Mouse (Mus musculus) small intestine, adult 2 months (tissue): ENCODE results near the gene Pde5a. TPM values are rescaled to one million over a fixed set of nuclear protein-coding genes. Genes with fewer than 3 reads are reported as not detected.

ENCODE experiments used
- H3K27ac ChIP-seq: fragments of 200-500 bp; 2 replicates; pipeline ENCODE4 v1.5.1; 2012; ENCODE audit warnings: low read depth, low read length, control low read depth, inconsistent platforms; ENCODE audit not compliant: insufficient read depth
- H3K27me3 ChIP-seq: fragments of 200-500 bp; 2 replicates; pipeline ENCODE4 v1.6.1; 2012; ENCODE audit warnings: mild to moderate bottlenecking, moderate library complexity, low read length, inconsistent platforms; ENCODE audit not compliant: control insufficient read depth, insufficient read depth
- H3K36me3 ChIP-seq: fragments of 200-500 bp; 2 replicates; pipeline ENCODE4 v1.6.1; 2012; ENCODE audit warnings: mild to moderate bottlenecking, low read length, control low read depth, inconsistent platforms; ENCODE audit not compliant: control insufficient read depth, insufficient read depth
- H3K4me1 ChIP-seq: fragments of 200-500 bp; 2 replicates; pipeline ENCODE4 v1.6.1; 2012; ENCODE audit warnings: low read length, inconsistent platforms, mixed read lengths; ENCODE audit not compliant: control insufficient read depth, insufficient read depth, insufficient read length
- H3K4me3 ChIP-seq: fragments of 200-500 bp; 2 replicates; pipeline ENCODE4 v1.5.1; 2012; ENCODE audit warnings: low read depth, mild to moderate bottlenecking, control low read depth, inconsistent platforms, low read length, moderate library complexity
- CTCF ChIP-seq: fragments of 200-500 bp; IDR thresholded peaks from 2 replicates; pipeline ENCODE4 v1.5.1; 2012; ENCODE audit warnings: low read depth, mild to moderate bottlenecking, control low read depth, inconsistent platforms, low read length, moderate library complexity, mixed read lengths; ENCODE audit not compliant: insufficient replicate concordance, insufficient read length; ENCODE audit errors: extremely low read depth
- POLR2A ChIP-seq: fragments of 200-500 bp; IDR thresholded peaks from 2 replicates; pipeline ENCODE4 v1.6.1; 2012; ENCODE audit warnings: low read depth, mild to moderate bottlenecking, control low read depth, inconsistent platforms, low read length, moderate library complexity
- WGBS: fragments of 180-500 bp; shearing (Covaris S2); methylation state at CpG from one replicate; pipeline ENCODE4 v1.1.7; 2018; 5-methylcytosine and 5-hydroxymethylcytosine counted together
- polyA plus RNA-seq: library from polyadenylated mRNA; depleted of rRNA; stranded (reverse); fragments of >200 nt; gene quantifications from 2 replicates; pipeline ENCODE4 v1.2.3, GENCODE M21; 2012

Gene Pde5a
- polyA plus RNA-seq, 1 experiment, result 10.3 TPM

- H3K4me3 ChIP-seq, result no peak overlapping the region
- no peak overlapping the region for H3K27ac ChIP-seq
- no peak for TF ChIP-seq CTCF
- no peak for TF ChIP-seq POLR2A
- no peaks in the 10 kb centered on the region for H3K4me1 ChIP-seq
- no peaks in the 10 kb centered on the region for H3K36me3 ChIP-seq
- H3K27me3 ChIP-seq, result no peaks in the 10 kb centered on the region
- WGBS, result 52% methylated on average over 6 of the region's 6 CpGs
These were observed 24.5 kb upstream of the Pde5a start for GRCm38 (mm10) chr3:122704209-122704608.

GRCm38 (mm10) chr3:122705246-122705645 lies 23.5 kb upstream of the Pde5a start:
- WGBS, result 86% methylated on average over 7 of the region's 7 CpGs
- H3K4me1 ChIP-seq, result no peaks in the 10 kb centered on the region
- H3K4me3 ChIP-seq, result no peak overlapping the region
- H3K36me3 ChIP-seq, result no peaks in the 10 kb centered on the region
- no peaks in the 10 kb centered on the region for H3K27me3 ChIP-seq
- TF ChIP-seq POLR2A (no peak), CTCF (no peak)
- no peak overlapping the region for H3K27ac ChIP-seq

GRCm38 (mm10) chr3:122708485-122708884 lies 20.3 kb upstream of the Pde5a start:
- TF ChIP-seq POLR2A, result no peak
- WGBS, result 79% methylated on average over 6 of the region's 6 CpGs
- no peak overlapping the region for H3K4me3 ChIP-seq
- no peaks in the 10 kb centered on the region for H3K36me3 ChIP-seq
- no peaks in the 10 kb centered on the region for H3K27me3 ChIP-seq
- no peak overlapping the region for H3K27ac ChIP-seq
- H3K4me1 ChIP-seq, result no peaks in the 10 kb centered on the region

GRCm38 (mm10) chr3:122710141-122710540 lies 18.6 kb upstream of the Pde5a start:
- Histone ChIP-seq H3K4me3 (no peak overlapping the region), H3K27me3 (no peaks in the 10 kb centered on the region), H3K4me1 (no peaks in the 10 kb centered on the region), H3K27ac (no peak overlapping the region), H3K36me3 (no peaks in the 10 kb centered on the region)
- 67% methylated on average over 3 of the region's 3 CpGs for WGBS
- no peak for TF ChIP-seq CTCF
- no peak for TF ChIP-seq POLR2A

DNA sequence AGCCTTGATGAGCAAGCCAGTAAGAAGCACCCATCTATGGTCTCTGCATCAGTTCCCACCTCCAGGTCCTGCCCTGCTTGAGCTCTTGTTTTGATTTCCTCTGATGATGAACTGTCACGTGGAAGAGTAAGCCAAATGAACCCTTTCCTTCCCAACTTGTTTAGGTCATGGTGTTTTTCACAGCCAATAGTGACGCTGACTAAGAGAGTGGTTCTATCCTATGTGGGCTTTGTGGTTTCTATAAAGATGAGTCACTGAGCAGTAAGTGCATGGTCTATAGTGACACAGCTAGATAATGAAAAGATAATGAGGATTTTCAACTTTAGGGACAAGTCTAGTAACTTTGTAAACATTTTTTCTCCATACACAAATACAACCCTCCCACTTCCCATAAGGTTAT lies 10.1 kb upstream of the Pde5a start:
- no peak overlapping the region for H3K27ac ChIP-seq
- WGBS, result 80% methylated on average over 2 of the region's 2 CpGs
- H3K4me1 ChIP-seq, result no peaks in the 10 kb centered on the region
- no peak overlapping the region for H3K4me3 ChIP-seq
- no peaks in the 10 kb centered on the region for H3K27me3 ChIP-seq
- H3K36me3 ChIP-seq, result no peaks in the 10 kb centered on the region
- no peak for TF ChIP-seq CTCF
- no peak for TF ChIP-seq POLR2A

DNA sequence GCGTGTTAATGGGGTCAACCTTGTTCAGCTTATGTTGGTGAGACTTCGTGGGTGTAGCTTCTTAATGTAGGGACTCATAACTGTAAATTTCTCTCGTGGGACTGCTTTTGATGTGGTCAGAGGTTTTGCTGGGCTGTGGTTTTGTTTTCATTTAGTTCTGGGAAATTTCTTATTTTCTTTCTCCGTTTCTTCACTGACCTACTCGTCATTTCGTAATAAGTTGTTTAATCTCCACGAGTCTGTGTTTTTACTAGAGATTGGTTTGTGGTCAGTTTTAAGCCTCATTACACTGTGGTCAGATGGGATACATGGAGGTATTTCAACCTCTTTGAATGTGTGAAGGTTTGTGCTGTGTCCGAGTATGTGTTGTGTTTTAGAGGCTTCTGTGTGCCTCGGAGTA lies 7.2 kb upstream of the Pde5a start:
- H3K4me3 ChIP-seq, result no peak overlapping the region
- H3K36me3 ChIP-seq, result no peaks in the 10 kb centered on the region
- no peaks in the 10 kb centered on the region for H3K4me1 ChIP-seq
- H3K27me3 ChIP-seq, result no peaks in the 10 kb centered on the region
- no peak for TF ChIP-seq POLR2A
- TF ChIP-seq CTCF, result no peak
- 70% methylated on average over 9 of the region's 9 CpGs for whole genome bisulfite sequencing
- H3K27ac ChIP-seq, result no peak overlapping the region

- peaks cover 7% of the 10 kb centered on the region; the same call in 1 of the 2 replicates for H3K4me1 ChIP-seq
- 1% methylated on average over 22 of the region's 22 CpGs for WGBS
- H3K36me3 ChIP-seq, result no peaks in the 10 kb centered on the region
- no peak for TF ChIP-seq POLR2A
- no peak for TF ChIP-seq CTCF
- H3K4me3 ChIP-seq, result peak overlapping the region; percentile 87
- peak overlapping the region; percentile 91 for H3K27ac ChIP-seq
- H3K27me3 ChIP-seq, result no peaks in the 10 kb centered on the region
These were observed 833 bp downstream of the Pde5a start for GRCm38 (mm10) chr3:122729601-122729959.
